Mouse (Mus musculus): Measurements from ENCODE around the gene Eif1. TPM values are rescaled to one million over a fixed set of nuclear protein-coding genes. Genes with fewer than 3 reads are reported as not detected.

The Eif1 gene
- polyA plus RNA-seq, 1 experiment from 2014 or later = 1,486 TPM

- H3K27me3 ChIP-seq (ENCODE audit: low read depth, poor library complexity, severe bottlenecking) = peaks cover 49% of the 10 kb centered on the region
- peaks cover 12% of the 10 kb centered on the region for H3K4me1 ChIP-seq
- WGBS = 16% methylated on average over 8 of the region's 8 CpGs
- H3K4me3 ChIP-seq = no peak overlapping the region
- no peaks in the 10 kb centered on the region for H3K36me3 ChIP-seq
- peak; percentile 86 for DNase-seq (ENCODE audit: low spot score)
- no peak overlapping the region for H3K27ac ChIP-seq
- H3K9me3 ChIP-seq (replicated peaks) = no peaks in the 10 kb centered on the region
Measured at GRCm38 (mm10) chr11:100362209-100362978, 42.7 kb downstream of the Eif1 start.

GRCm38 (mm10) chr11:100362979-100363562 is 43.4 kb downstream of the Eif1 start:
- no peak overlapping the region for H3K27ac ChIP-seq
- H3K4me3 ChIP-seq = no peak overlapping the region
- no peaks in the 10 kb centered on the region for H3K9me3 ChIP-seq (replicated peaks)
- H3K4me1 ChIP-seq = peaks cover 12% of the 10 kb centered on the region
- H3K36me3 ChIP-seq = no peaks in the 10 kb centered on the region
- DNase-seq (ENCODE audit: low spot score) = peak; percentile 78
- WGBS = 22% methylated on average over 12 of the region's 12 CpGs
- H3K27me3 ChIP-seq (ENCODE audit: low read depth, poor library complexity, severe bottlenecking) = peaks cover 42% of the 10 kb centered on the region

- no peak overlapping the region for H3K27ac ChIP-seq
- WGBS = 66% methylated on average over 7 of the region's 7 CpGs
- H3K4me1 ChIP-seq = peaks cover 36% of the 10 kb centered on the region
- H3K27me3 ChIP-seq (ENCODE audit: low read depth, poor library complexity, severe bottlenecking) = peaks cover 2% of the 10 kb centered on the region
- DNase-seq (ENCODE audit: low spot score) = no peak
- H3K9me3 ChIP-seq (replicated peaks) = no peaks in the 10 kb centered on the region
- peaks cover 26% of the 10 kb centered on the region for H3K36me3 ChIP-seq
- no peak overlapping the region for H3K4me3 ChIP-seq
Measured at GRCm38 (mm10) chr11:100369145-100369544, 49.5 kb downstream of the Eif1 start.

- DNase-seq (ENCODE audit: low spot score) = no peak
- H3K36me3 ChIP-seq = peaks cover 29% of the 10 kb centered on the region
- H3K27ac ChIP-seq = no peak overlapping the region
Measured at GRCm38 (mm10) chr11:100369822-100370221, 50.1 kb downstream of the Eif1 start.

More at GRCm38 (mm10) chr11:100369822-100370221, 50.1 kb downstream of the Eif1 start:
- peaks cover 35% of the 10 kb centered on the region for H3K4me1 ChIP-seq
- H3K9me3 ChIP-seq (replicated peaks) = no peaks in the 10 kb centered on the region
- WGBS = 76% methylated on average over 8 of the region's 8 CpGs
- H3K4me3 ChIP-seq = no peak overlapping the region
- H3K27me3 ChIP-seq (ENCODE audit: low read depth, poor library complexity, severe bottlenecking) = no peaks in the 10 kb centered on the region

Other genes starting within 250 kb of the Eif1 start
- gene Krt32, start 231.7 kb upstream of the Eif1 start, polyA plus RNA-seq (2016; fragmentation: Nextera tagmentation; extraction: Ambion mirVana) = not detected in 2 replicates
- gene Krt35, start 223.6 kb upstream of the Eif1 start, polyA plus RNA-seq (2016; fragmentation: Nextera tagmentation; extraction: Ambion mirVana) = 0.08 TPM in 1 of 2 replicates, not detected in the other
- not detected in 2 replicates for gene Krt36, start 214.3 kb upstream of the Eif1 start, polyA plus RNA-seq (2016; fragmentation: Nextera tagmentation; extraction: Ambion mirVana)
- not detected in 2 replicates for gene Krt13, start 198.3 kb upstream of the Eif1 start, polyA plus RNA-seq (2016; fragmentation: Nextera tagmentation; extraction: Ambion mirVana)
- 1.6 and 8.4 TPM in 2 replicates for gene Krt15, start 184.0 kb upstream of the Eif1 start, polyA plus RNA-seq (2016; fragmentation: Nextera tagmentation; extraction: Ambion mirVana)
- gene Krt19, start 171.2 kb upstream of the Eif1 start, polyA plus RNA-seq (2016; fragmentation: Nextera tagmentation; extraction: Ambion mirVana) = 11.1 and 13.9 TPM in 2 replicates
- gene Krt9, start 126.6 kb upstream of the Eif1 start, polyA plus RNA-seq (2016; fragmentation: Nextera tagmentation; extraction: Ambion mirVana) = not detected in 2 replicates
- 8.0 and 32.0 TPM in 2 replicates for gene Krt14, start 112.3 kb upstream of the Eif1 start, polyA plus RNA-seq (2016; fragmentation: Nextera tagmentation; extraction: Ambion mirVana)
- gene Krt16, start 71.0 kb upstream of the Eif1 start, polyA plus RNA-seq (2016; fragmentation: Nextera tagmentation; extraction: Ambion mirVana) = not detected in 2 replicates
- 1.3 and 7.6 TPM in 2 replicates for gene Krt17, start 58.9 kb upstream of the Eif1 start, polyA plus RNA-seq (2016; fragmentation: Nextera tagmentation; extraction: Ambion mirVana)
- 0.21 TPM in 1 of 2 replicates, not detected in the other for gene Krt42, start 50.0 kb upstream of the Eif1 start, polyA plus RNA-seq (2016; fragmentation: Nextera tagmentation; extraction: Ambion mirVana)
- gene Gast, start 14.5 kb downstream of the Eif1 start, polyA plus RNA-seq (2016; fragmentation: Nextera tagmentation; extraction: Ambion mirVana) = not detected in 2 replicates
- 0.85 and 1.3 TPM in 2 replicates for gene Hap1, start 36.2 kb downstream of the Eif1 start, polyA plus RNA-seq (2016; fragmentation: Nextera tagmentation; extraction: Ambion mirVana)
- gene Jup, start 77.9 kb downstream of the Eif1 start, polyA plus RNA-seq (2016; fragmentation: Nextera tagmentation; extraction: Ambion mirVana) = 35.6 and 41.8 TPM in 2 replicates
- 33.9 and 45.3 TPM in 2 replicates for gene P3h4, start 95.0 kb downstream of the Eif1 start, polyA plus RNA-seq (2016; fragmentation: Nextera tagmentation; extraction: Ambion mirVana)
- gene Fkbp10, start 95.8 kb downstream of the Eif1 start, polyA plus RNA-seq (2016; fragmentation: Nextera tagmentation; extraction: Ambion mirVana) = 67.6 and 89.5 TPM in 2 replicates
- 149 and 173 TPM in 2 replicates for gene Nt5c3b, start 121.9 kb downstream of the Eif1 start, polyA plus RNA-seq (2016; fragmentation: Nextera tagmentation; extraction: Ambion mirVana)
- 0.63 and 0.69 TPM in 2 replicates for gene Klhl10, start 122.0 kb downstream of the Eif1 start, polyA plus RNA-seq (2016; fragmentation: Nextera tagmentation; extraction: Ambion mirVana)
- gene Klhl11, start 152.9 kb downstream of the Eif1 start, polyA plus RNA-seq (2016; fragmentation: Nextera tagmentation; extraction: Ambion mirVana) = 7.9 and 10.4 TPM in 2 replicates
- gene Acly, start 208.1 kb downstream of the Eif1 start, polyA plus RNA-seq (2016; fragmentation: Nextera tagmentation; extraction: Ambion mirVana) = 260 and 263 TPM in 2 replicates
- gene Ttc25, start 225.7 kb downstream of the Eif1 start, polyA plus RNA-seq (2016; fragmentation: Nextera tagmentation; extraction: Ambion mirVana) = 1.1 and 1.2 TPM in 2 replicates